ENCODE assay signal across 9 mouse cellular contexts in genomic region chr4:135397551-135397950, GRCm38 (mm10). TPM values are rescaled to one million over a fixed set of nuclear protein-coding genes. Genes with fewer than 3 reads are reported as not detected.
A peak's percentile ranks its signal among the peaks of the same experiment; 100 is the strongest.
DNase-seq lines count a peak whose midpoint lies in the region; ATAC-seq and TF ChIP-seq lines count a peak whose summit lies in the region.
"Had no signal": no experiment of that assay in that cellular context is flagged by ENCODE, and none has a peak within 500 bp of the region (broad histone marks: within the 10 kb centered on the region; RNA-seq: fewer than 3 reads in every experiment).

No protein-coding gene starts in this region.

- no peak for DNase-seq in lung, adult 2 months
- no peak for DNase-seq in lung, postnatal 36 days
- no peak for DNase-seq in forebrain, embryonic 10.5 days (ENCODE audit: extremely low spot score, low spot score)
- DNase-seq in right cerebral cortex, adult 2 months (ENCODE audit: low spot score in 2 of 2): no peak
- DNase-seq in spleen, adult 12 weeks (ENCODE audit: low spot score): no peak
- DNase-seq in spleen, postnatal 10 days (ENCODE audit: low spot score in 2 of 2): no peak
- DNase-seq: cerebellum, adult 2 months had no signal

- H3K4me1 ChIP-seq in lung, adult 2 months (ENCODE audit: control insufficient read depth, insufficient read depth, low read length): 0 out of 2 replicates have a peak, but pooled peaks cover 2% of the 10 kb centered on the region
- H3K4me1 ChIP-seq in forebrain, embryonic 10.5 days: peaks cover 22% of the 10 kb centered on the region
- peaks cover 11% of the 10 kb centered on the region for H3K4me1 ChIP-seq in limb, embryonic 12.5 days (replicated peaks)
- H3K4me1 ChIP-seq in small intestine, adult 2 months (ENCODE audit: control insufficient read depth, insufficient read depth, insufficient read length, low read length): peaks cover 5% of the 10 kb centered on the region; the same call in 1 of the 2 replicates

- H3K27ac ChIP-seq in forebrain, embryonic 10.5 days: peak overlapping the region; percentile 58; the same call in 1 of the 2 replicates
- no peak overlapping the region for H3K27ac ChIP-seq in limb, embryonic 12.5 days
- no peak overlapping the region for H3K27ac ChIP-seq in small intestine, adult 2 months (ENCODE audit: insufficient read depth, low read depth, low read length)

- peaks cover 63% of the 10 kb centered on the region for H3K27me3 ChIP-seq in forebrain, embryonic 10.5 days (ENCODE audit: poor library complexity, severe bottlenecking)
- peaks cover 53% of the 10 kb centered on the region for H3K27me3 ChIP-seq in limb, embryonic 12.5 days
- peaks cover 13% of the 10 kb centered on the region for H3K27me3 ChIP-seq in small intestine, adult 2 months (ENCODE audit: control insufficient read depth, insufficient read depth, low read length)

- no peak for ATAC-seq in limb, embryonic 12.5 days (ENCODE audit: insufficient number of reproducible peaks, insufficient read depth, low FRiP score, low TSS enrichment, low read depth)

- H3K9ac ChIP-seq in limb, embryonic 12.5 days (replicated peaks): peak overlapping the region; percentile 62

- 13% methylated on average over 16 of the region's 16 CpGs for WGBS in lung, adult 2 months
- 3% methylated on average over 16 of the region's 16 CpGs for WGBS in forebrain, embryonic 10.5 days
- 3% methylated on average over 16 of the region's 16 CpGs for WGBS in limb, embryonic 12.5 days
- WGBS in small intestine, adult 2 months: 6% methylated on average over 16 of the region's 16 CpGs

- no peak for TF ChIP-seq CTCF in lung, adult 2 months (IDR thresholded peaks at IDR 0.05; ENCODE audit: insufficient read depth, low read length)
- no peak for TF ChIP-seq CTCF in small intestine, adult 2 months (IDR thresholded peaks at IDR 0.05; ENCODE audit: extremely low read depth, insufficient read length, insufficient replicate concordance, low read depth, low read length)

- 0 out of 2 replicates have a peak, but pooled peaks cover 4% of the 10 kb centered on the region for H3K9me3 ChIP-seq in forebrain, embryonic 10.5 days
- no peaks in the 10 kb centered on the region; the same call in 1 of the 2 replicates for H3K9me3 ChIP-seq in limb, embryonic 12.5 days

- peak overlapping the region; percentile 88 for H3K4me2 ChIP-seq in limb, embryonic 12.5 days

- H3K36me3 ChIP-seq in forebrain, embryonic 10.5 days (replicated peaks): no peaks in the 10 kb centered on the region
- H3K36me3 ChIP-seq in limb, embryonic 12.5 days: no peaks in the 10 kb centered on the region
- no peaks in the 10 kb centered on the region for H3K36me3 ChIP-seq in small intestine, adult 2 months (ENCODE audit: control insufficient read depth, insufficient read depth, low read length)

- H3K4me3 ChIP-seq in lung, adult 2 months (replicated peaks; ENCODE audit: extremely low read depth, low read depth, low read length): peak overlapping the region; percentile 18
- peak overlapping the region; percentile 54 for H3K4me3 ChIP-seq in forebrain, embryonic 10.5 days
- H3K4me3 ChIP-seq in limb, embryonic 12.5 days (replicated peaks): peak overlapping the region; percentile 50
- H3K4me3 ChIP-seq in small intestine, adult 2 months (ENCODE audit: low read depth, low read length): peak overlapping the region; percentile 53

- TF ChIP-seq POLR2A in lung, adult 2 months (IDR thresholded peaks at IDR 0.05; ENCODE audit: borderline replicate concordance, extremely low read depth, low read depth, low read length): no peak
- no peak for TF ChIP-seq POLR2A in small intestine, adult 2 months (IDR thresholded peaks at IDR 0.05; ENCODE audit: low read depth, low read length)

RNA-seq across cellular contexts. Expression of gene Ncmap, which starts 0.5 kb away (rescaled TPM):
- polyA plus RNA-seq in lung, adult 2 months (2012; rRNA removed): 3.0 and 5.4 TPM in 2 replicates
- 0.40 and 0.52 TPM in 2 replicates for polyA plus RNA-seq in forebrain, embryonic 10.5 days (2016; fragmentation: Nextera tagmentation; extraction: Ambion mirVana)
- polyA plus RNA-seq in limb, embryonic 12.5 days (2016; fragmentation: Nextera tagmentation; extraction: Ambion mirVana): 3.2 and 3.8 TPM in 2 replicates
- 2.2 and 7.2 TPM in 2 replicates for polyA plus RNA-seq in small intestine, adult 2 months (2012; rRNA removed)

RNA-seq across cellular contexts. Expression of gene Rcan3, which starts 36.1 kb away (rescaled TPM):
- 13.6 and 14.3 TPM in 2 replicates for polyA plus RNA-seq in lung, adult 2 months (2012; rRNA removed)
- 10.4 and 10.7 TPM in 2 replicates for polyA plus RNA-seq in forebrain, embryonic 10.5 days (2016; fragmentation: Nextera tagmentation; extraction: Ambion mirVana)
- 11.7 and 12.6 TPM in 2 replicates for polyA plus RNA-seq in limb, embryonic 12.5 days (2016; fragmentation: Nextera tagmentation; extraction: Ambion mirVana)
- 5.5 and 6.3 TPM in 2 replicates for polyA plus RNA-seq in small intestine, adult 2 months (2012; rRNA removed)

RNA-seq across cellular contexts. Expression of gene Srrm1, which starts 44.4 kb away (rescaled TPM):
- polyA plus RNA-seq in lung, adult 2 months (2012; rRNA removed): 19.4 and 31.0 TPM in 2 replicates
- polyA plus RNA-seq in forebrain, embryonic 10.5 days (2016; fragmentation: Nextera tagmentation; extraction: Ambion mirVana): 235 and 240 TPM in 2 replicates
- polyA plus RNA-seq in limb, embryonic 12.5 days (2016; fragmentation: Nextera tagmentation; extraction: Ambion mirVana): 260 and 298 TPM in 2 replicates
- 7.4 and 12.2 TPM in 2 replicates for polyA plus RNA-seq in small intestine, adult 2 months (2012; rRNA removed)
